10 mouse cellular contexts compared by ENCODE assay signal in the genomic region with DNA sequence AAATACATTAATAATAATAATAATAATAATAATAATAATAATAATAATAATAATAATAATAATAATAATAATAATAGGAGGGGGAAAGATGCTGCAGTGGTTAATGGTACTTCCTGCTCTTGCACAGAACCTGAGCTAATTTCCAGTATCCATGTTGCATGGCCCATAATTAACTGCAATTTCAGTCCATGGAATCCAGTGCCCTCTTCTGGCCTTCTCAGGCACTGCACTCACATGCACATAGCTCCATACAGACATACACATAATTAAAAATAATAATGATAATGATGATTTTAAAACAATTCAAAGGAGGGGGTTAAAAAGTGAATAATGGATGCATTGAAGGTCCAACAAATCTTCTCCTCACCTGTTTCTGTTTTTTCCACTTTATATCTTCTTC. TPM values are rescaled to one million over a fixed set of nuclear protein-coding genes. Genes with fewer than 3 reads are reported as not detected.
DNase-seq lines count a peak whose midpoint lies in the region; ATAC-seq and TF ChIP-seq lines count a peak whose summit lies in the region.
"Had no signal": no experiment of that assay in that cellular context is flagged by ENCODE, and none has a peak within 500 bp of the region (broad histone marks: within the 10 kb centered on the region; RNA-seq: fewer than 3 reads in every experiment).

No protein-coding gene starts in this region.

- TF ChIP-seq POLR2A in CH12.LX (IDR thresholded peaks at IDR 0.05; ENCODE audit: low read depth, low read length), result no peak

- TF ChIP-seq EP300 in CH12.LX (IDR thresholded peaks at IDR 0.05; ENCODE audit: low read length), result no peak

- peak; percentile 43 for TF ChIP-seq RAD21 in CH12.LX (IDR thresholded peaks at IDR 0.05; ENCODE audit: low read depth, low read length)

- no peak overlapping the region for H3K9ac ChIP-seq in CH12.LX (ENCODE audit: insufficient read depth, low read depth)

- dilution Hi-C loops in CH12.LX (cut with MboI; ENCODE audit: extremely low pct_ligation_motif_present, extremely low pct_unique_long_range_greater_than_20kb, low sequenced_read_pairs), result no loop called here

- H3K79me2 ChIP-seq in CH12.LX (replicated peaks; ENCODE audit: control insufficient read depth, extremely low read depth, insufficient read depth, poor library complexity, severe bottlenecking), result no peaks in the 10 kb centered on the region

- H3K27me3 ChIP-seq in CH12.LX (replicated peaks), result peaks cover 42% of the 10 kb centered on the region

- no peak overlapping the region for H3K27ac ChIP-seq in left cerebral cortex, adult 2 months
- no peak overlapping the region for H3K27ac ChIP-seq in CH12.LX (ENCODE audit: insufficient read depth, low read depth)

- peaks cover 4 to 20% of the 10 kb centered on the region in 2 experiments; a peak in 3 of 4 replicates for H3K4me1 ChIP-seq in CH12.LX (ENCODE audit: control insufficient read depth in 1 of 2, insufficient read depth in 2 of 2)

- DNase-seq in cerebellum, postnatal 10 days, result peak; percentile 36 to 52
- DNase-seq in cerebellum, postnatal 25 days, result no peak
- no peak for DNase-seq in left cerebral cortex, adult 2 months (ENCODE audit: extremely low spot score in 1 of 2, low spot score in 2 of 2)
- DNase-seq in left cerebral cortex, adult 18-20 months (ENCODE audit: low spot score in 2 of 2), result no peak
- DNase-seq in CH12.LX (ENCODE audit: extremely low read depth), result peak; percentile 20
- peak; percentile 53 for DNase-seq in embryo, embryonic 10.5 days (ENCODE audit: low spot score)
- DNase-seq in T-cell, adult 2 months (ENCODE audit: low spot score), result no peak
- DNase-seq: lung, postnatal 10 days had no signal

- TF ChIP-seq CTCF in left cerebral cortex, adult 2 months (IDR thresholded peaks at IDR 0.05), result peak; percentile 34
- peak; percentile 47 to 54; a peak in 3 of 4 replicates for TF ChIP-seq CTCF in CH12.LX (conservative IDR thresholded peaks at IDR 0.05 in 1 of 2, IDR thresholded peaks at IDR 0.05 in 1 of 2; ENCODE audit: low read depth in 2 of 2, low read length in 2 of 2)

- no peak overlapping the region for H3K4me3 ChIP-seq in left cerebral cortex, adult 2 months
- no peak overlapping the region for H3K4me3 ChIP-seq in CH12.LX (replicated peaks in 1 of 3; ENCODE audit: low read depth in 2 of 3, low read length in 2 of 3, poor library complexity in 1 of 3)
- H3K4me3 ChIP-seq: erythroblast, embryonic 14.5 days had no signal

- H3K36me3 ChIP-seq in CH12.LX (replicated peaks in 1 of 2; ENCODE audit: control insufficient read depth in 1 of 2, insufficient read depth in 1 of 2, low read length in 1 of 2), result no peaks in the 10 kb centered on the region

- peaks cover 2% of the 10 kb centered on the region for H3K9me3 ChIP-seq in CH12.LX (replicated peaks; ENCODE audit: low read length)

- H3K4me2 ChIP-seq in CH12.LX (ENCODE audit: insufficient read depth, low read depth, poor library complexity, severe bottlenecking), result no peak overlapping the region

- in situ Hi-C loops in CH12.LX (cut with MboI; ENCODE audit: low pct_ligation_motif_present, low pct_unique_long_range_greater_than_20kb, low sequenced_read_pairs), result no loop called here

- no peak for ATAC-seq in inflammation-experienced regulatory T-cells, adult 6 months

- intact Hi-C loops in left cerebral cortex, adult 2 months (cut with DNase I), result loop anchor here (5.0 kb wide), 1 partner anchor 98 kb away; the partner anchor contains the start of gene Dctn1

TF ChIP-seq in CH12.LX, 34 proteins besides CTCF, POLR2A, EP300 and RAD21:
- TF ChIP-seq BHLHE40 (IDR thresholded peaks at IDR 0.05; ENCODE audit: low read depth, low read length), result no peak
- TF ChIP-seq SMC3 (IDR thresholded peaks at IDR 0.05; ENCODE audit: low read depth, low read length), result peak; percentile 23; the same call in 1 of the 2 replicates

RNA-seq across cellular contexts. Expression of gene Slc4a5, which starts 45.6 kb away (rescaled TPM):
- total RNA-seq in left cerebral cortex, adult 2 months (2021), result 1 to 10 TPM in 1 of 2 experiments, under 1 TPM in 1; 0.84 to 1.3 TPM
- total RNA-seq in left cerebral cortex, adult 18-20 months (2021), result under 1 TPM; 0.09 to 0.21 TPM
- total RNA-seq in CH12.LX (2012; rRNA removed) (0.13 and 0.38 TPM in 2 replicates), CH12.LX (2014; rRNA removed) (not detected in 2 replicates)
- 0.21 TPM in 1 of 2 replicates, not detected in the other for polyA plus RNA-seq in CH12.LX (2012; ENCODE audit: insufficient read length, low read depth)
- under 1 TPM in 2 of 3 experiments, not detected in 1; 0.49 to 0.59 TPM for polyA plus RNA-seq in inflammation-experienced regulatory T-cells, adult 6 months (2017; shearing (Covaris generic))

Comparison
In these comparisons a context has a peak if more than half of its experiments do, and no peak if none do; other contexts are left out.
1. DNase-seq: peak in cerebellum, postnatal 10 days (2 of 2), CH12.LX (single experiment) and embryo, embryonic 10.5 days (single experiment); none in cerebellum, postnatal 25 days (0 of 2), left cerebral cortex, adult 2 months (0 of 2), left cerebral cortex, adult 18-20 months (0 of 2) and T-cell, adult 2 months (single experiment).